Mouse (Mus musculus) midbrain, embryonic 16.5 days (tissue): ENCODE data around the gene Mpp4. TPM values are rescaled to one million over a fixed set of nuclear protein-coding genes. Genes with fewer than 3 reads are reported as not detected.

ENCODE experiments used
- ATAC-seq: fragments of 200-750 bp; cut with Nextera tagmentation; 2 replicates; pipeline ENCODE4 v1.8.0; 2017; ENCODE audit warnings: moderate TSS enrichment
- H3K27ac ChIP-seq: fragments of 300-500 bp; sonication (generic); 2 replicates; pipeline ENCODE4 v1.5.1; 2014; ENCODE audit warnings: mild to moderate bottlenecking, low read length, mixed read lengths
- H3K27me3 ChIP-seq: fragments of 300-500 bp; sonication (generic); 2 replicates; pipeline ENCODE4 v1.6.1; 2014; ENCODE audit warnings: low read depth, low read length, mixed read lengths; ENCODE audit not compliant: control insufficient read depth, insufficient read depth
- H3K36me3 ChIP-seq: fragments of 300-500 bp; sonication (generic); 2 replicates; pipeline ENCODE4 v1.6.1; 2014; ENCODE audit warnings: mild to moderate bottlenecking, low read length, moderate library complexity, mixed read lengths; ENCODE audit not compliant: control insufficient read depth, insufficient read depth
- H3K4me1 ChIP-seq: fragments of 300-500 bp; sonication (generic); 2 replicates; pipeline ENCODE4 v1.6.1; 2014; ENCODE audit warnings: mild to moderate bottlenecking, low read length, mixed read lengths; ENCODE audit not compliant: control insufficient read depth, insufficient read depth
- H3K4me2 ChIP-seq: fragments of 300-500 bp; sonication (generic); 2 replicates; pipeline ENCODE4 v1.6.1; 2014; ENCODE audit warnings: mild to moderate bottlenecking, low read length, mixed read lengths
- H3K4me3 ChIP-seq: fragments of 300-500 bp; sonication (generic); 2 replicates; pipeline ENCODE4 v1.5.1; 2014; ENCODE audit warnings: low read depth, mild to moderate bottlenecking, low read length, moderate library complexity, mixed read lengths
- H3K9ac ChIP-seq: fragments of 300-500 bp; sonication (generic); 2 replicates; pipeline ENCODE4 v1.6.1; 2014; ENCODE audit warnings: low read depth, low read length, mixed read lengths
- H3K9me3 ChIP-seq: fragments of 300-500 bp; sonication (generic); replicated peaks from 2 replicates; pipeline ENCODE4 v1.6.1; 2014; ENCODE audit warnings: mild to moderate bottlenecking, low read length, mixed read lengths; ENCODE audit not compliant: control insufficient read depth, poor library complexity, severe bottlenecking
- WGBS: fragments of 180-500 bp; shearing (Covaris S2); extraction: QIAGEN DNeasy Blood & Tissue Kit; methylation state at CpG from one replicate; pipeline ENCODE4 v1.1.7; 2014; 5-methylcytosine and 5-hydroxymethylcytosine counted together
- polyA plus RNA-seq: library from polyadenylated mRNA; unstranded; fragments of >200 nt; fragmentation: Nextera tagmentation; extraction: Ambion mirVana; gene quantifications from 2 replicates; pipeline ENCODE4 v1.2.1, GENCODE M21; 2015

Gene Mpp4
- polyA plus RNA-seq, 1 experiment from 2014 or later: 0.97 TPM

DNA sequence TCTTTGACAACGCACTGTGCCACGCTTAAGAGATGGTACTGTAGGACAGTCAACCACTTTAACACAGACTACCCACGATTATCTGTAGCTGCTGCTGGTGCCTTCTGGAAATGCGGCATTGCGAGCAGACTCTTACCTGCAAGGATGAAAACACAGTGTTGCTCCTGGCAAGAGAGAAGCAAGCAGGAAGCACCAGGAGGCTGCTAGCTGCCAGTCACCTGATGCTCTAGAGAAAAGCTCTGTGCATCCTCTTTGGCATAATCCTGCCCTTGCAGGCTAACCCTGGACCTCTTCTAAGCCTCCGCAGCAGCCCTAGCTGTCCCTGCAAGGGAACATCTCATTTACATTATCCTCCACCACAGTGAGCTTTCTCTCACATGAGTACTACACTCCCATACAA, 1.8 kb downstream of the Mpp4 start:
- 63% methylated on average over 6 of the region's 6 CpGs for WGBS
- Histone ChIP-seq H3K4me2 (no peak overlapping the region), H3K4me3 (no peak overlapping the region), H3K4me1 (no peaks in the 10 kb centered on the region), H3K27me3 (no peaks in the 10 kb centered on the region), H3K9me3 (no peaks in the 10 kb centered on the region), H3K27ac (no peak overlapping the region), H3K9ac (no peak overlapping the region), H3K36me3 (peaks cover 4% of the 10 kb centered on the region)
- ATAC-seq: no peak

DNA sequence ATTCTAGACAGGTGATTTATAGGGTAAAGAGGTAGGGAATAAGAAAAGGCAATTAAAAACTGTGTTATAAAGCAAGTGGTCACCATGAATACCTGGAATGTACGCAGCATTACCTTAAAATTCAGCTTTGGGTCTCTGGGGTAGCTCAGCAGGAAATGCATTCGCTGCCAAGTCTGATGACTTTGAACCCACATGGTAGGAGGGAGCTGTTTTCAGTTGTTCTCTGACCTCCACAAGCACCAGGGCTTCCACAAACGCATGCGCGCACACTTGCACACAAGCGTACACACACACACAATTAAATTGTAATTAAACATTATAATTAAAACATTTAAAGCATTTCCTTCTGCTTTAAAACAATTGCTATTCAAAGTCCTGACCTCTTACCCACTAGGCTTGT, 2.3 kb downstream of the Mpp4 start:
- Histone ChIP-seq H3K27ac (no peak overlapping the region), H3K4me3 (no peak overlapping the region), H3K27me3 (no peaks in the 10 kb centered on the region), H3K9ac (no peak overlapping the region), H3K36me3 (peaks cover 4% of the 10 kb centered on the region), H3K4me2 (no peak overlapping the region), H3K9me3 (no peaks in the 10 kb centered on the region), H3K4me1 (no peaks in the 10 kb centered on the region)
- ATAC-seq: no peak
- 86% methylated on average over 6 of the region's 6 CpGs for WGBS

DNA sequence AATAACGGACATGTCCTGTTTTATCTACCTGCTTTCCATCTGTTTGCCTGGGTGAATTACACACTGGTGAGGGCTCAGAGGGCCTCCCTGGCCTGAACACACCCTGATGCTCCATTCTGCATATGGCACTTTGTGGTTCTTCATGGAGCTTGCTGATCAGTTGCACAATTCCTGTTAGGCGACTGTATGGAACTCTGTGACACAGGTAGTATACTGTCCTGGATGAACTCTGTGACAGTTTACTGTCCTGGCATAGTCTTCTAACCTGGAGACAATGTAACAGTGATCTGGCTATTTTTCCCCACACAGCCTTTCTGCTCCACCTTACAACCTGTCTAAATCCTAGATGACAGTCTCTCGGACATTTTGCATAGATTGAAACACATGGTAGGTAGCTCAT, 4.1 kb downstream of the Mpp4 start:
- 89% methylated on average over 3 of the region's 3 CpGs for WGBS

DNA sequence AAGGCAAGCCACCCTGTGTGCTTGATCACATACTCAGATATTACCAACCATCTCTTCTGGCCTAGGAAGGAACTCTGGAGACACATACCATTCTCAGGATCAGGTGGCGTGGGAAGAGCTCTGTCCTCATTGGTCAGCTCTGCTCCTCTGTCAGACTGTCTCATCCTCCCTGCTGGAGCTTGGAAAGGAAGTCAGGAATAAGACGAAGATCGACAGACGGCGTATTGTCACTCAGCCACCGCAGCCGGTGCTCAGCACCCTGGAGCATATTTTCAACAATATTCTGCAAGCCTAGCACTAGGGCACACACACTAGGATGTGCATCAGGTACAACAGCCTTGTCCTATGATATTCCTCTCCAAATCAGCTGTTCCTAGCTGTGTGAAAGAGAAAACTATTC, 4.7 kb downstream of the Mpp4 start:
- 85% methylated on average over 7 of the region's 7 CpGs for WGBS
- ATAC-seq: no peak
- no peak overlapping the region for H3K4me2 ChIP-seq
- peaks cover 4% of the 10 kb centered on the region for H3K36me3 ChIP-seq
- H3K27ac ChIP-seq: no peak overlapping the region
- H3K4me3 ChIP-seq: no peak overlapping the region
- no peaks in the 10 kb centered on the region for H3K27me3 ChIP-seq
- no peaks in the 10 kb centered on the region for H3K4me1 ChIP-seq
- H3K9ac ChIP-seq: no peak overlapping the region
- H3K9me3 ChIP-seq: no peaks in the 10 kb centered on the region

More for the DNA sequence above, 4.1 kb downstream of the Mpp4 start:
- Histone ChIP-seq H3K9ac (no peak overlapping the region), H3K4me2 (no peak overlapping the region), H3K4me1 (no peaks in the 10 kb centered on the region), H3K27ac (no peak overlapping the region), H3K36me3 (peaks cover 4% of the 10 kb centered on the region), H3K27me3 (no peaks in the 10 kb centered on the region), H3K4me3 (no peak overlapping the region), H3K9me3 (no peaks in the 10 kb centered on the region)
- no peak for ATAC-seq

DNA sequence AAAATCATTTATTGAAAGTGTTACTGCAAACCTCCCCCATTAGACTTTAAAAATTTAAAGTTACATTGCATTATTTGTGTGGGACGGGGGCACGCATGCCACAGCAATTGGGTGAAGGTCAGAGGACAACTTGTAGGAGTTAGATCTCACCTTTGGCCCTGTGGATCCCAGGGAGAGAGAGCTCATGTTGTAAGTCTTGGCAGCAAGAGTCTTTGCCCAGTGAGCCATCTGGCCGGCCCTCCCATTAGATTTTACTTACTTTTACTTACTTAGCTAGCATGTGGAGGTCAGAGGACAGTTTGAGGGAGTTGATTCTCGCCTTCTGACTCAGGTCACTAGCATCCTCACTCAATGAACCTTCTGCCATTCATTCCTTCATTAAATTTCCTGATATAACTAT, 5.3 kb downstream of the Mpp4 start:
- WGBS: 91% methylated on average over 4 of the region's 4 CpGs
- no peak overlapping the region for H3K9ac ChIP-seq
- no peak overlapping the region for H3K4me3 ChIP-seq
- peaks cover under 1% of the 10 kb centered on the region; the same call in 1 of the 2 replicates for H3K36me3 ChIP-seq
- no peaks in the 10 kb centered on the region for H3K27me3 ChIP-seq
- no peaks in the 10 kb centered on the region for H3K9me3 ChIP-seq
- no peak overlapping the region for H3K27ac ChIP-seq
- H3K4me2 ChIP-seq: no peak overlapping the region
- no peaks in the 10 kb centered on the region for H3K4me1 ChIP-seq
- no peak for ATAC-seq

DNA sequence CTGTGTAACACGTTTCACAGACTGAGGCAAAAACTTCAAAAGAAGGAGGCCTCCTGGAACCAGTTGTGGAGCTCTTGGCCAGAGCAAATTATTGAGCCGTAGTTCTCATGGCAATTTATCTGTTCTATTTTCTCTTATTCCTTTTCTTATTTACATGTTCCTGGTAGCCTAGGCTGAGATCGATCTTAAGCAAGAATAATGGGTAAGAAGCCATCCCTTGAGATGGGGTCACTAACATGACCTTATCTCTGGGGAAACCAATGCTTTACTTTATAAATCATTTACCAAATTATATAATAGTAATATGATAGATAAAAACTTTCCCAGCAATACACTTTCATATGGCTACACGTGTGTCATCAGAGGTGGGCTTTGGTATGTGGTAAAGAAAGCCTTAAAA, 10.8 kb downstream of the Mpp4 start:
- Histone ChIP-seq H3K27me3 (no peaks in the 10 kb centered on the region), H3K4me1 (no peaks in the 10 kb centered on the region), H3K9me3 (no peaks in the 10 kb centered on the region), H3K4me2 (no peak overlapping the region), H3K9ac (no peak overlapping the region), H3K36me3 (no peaks in the 10 kb centered on the region), H3K4me3 (no peak overlapping the region), H3K27ac (no peak overlapping the region)
- no peak for ATAC-seq
- 71% methylated on average over 4 of the region's 4 CpGs for WGBS

DNA sequence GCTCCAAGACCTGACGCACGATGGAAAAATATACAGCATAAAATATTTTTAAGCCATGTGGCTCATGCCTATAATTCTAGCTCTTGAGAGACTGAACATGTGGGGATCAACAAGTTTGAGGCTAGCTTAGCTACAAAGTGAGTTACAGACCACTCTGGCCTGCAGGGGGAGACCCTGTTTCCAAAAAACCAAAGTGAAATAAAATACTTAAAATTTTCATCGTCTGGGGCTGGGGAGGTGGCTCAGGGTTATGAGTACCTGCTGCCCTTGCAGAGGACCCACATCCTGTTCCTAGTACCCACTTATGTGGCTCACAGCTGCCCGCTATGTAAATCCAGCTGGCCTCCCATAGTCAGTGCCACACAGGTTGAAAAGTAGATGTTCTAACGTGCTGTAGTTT, 12.6 kb downstream of the Mpp4 start:
- Histone ChIP-seq H3K27me3 (no peaks in the 10 kb centered on the region), H3K9ac (no peak overlapping the region), H3K9me3 (no peaks in the 10 kb centered on the region), H3K4me1 (no peaks in the 10 kb centered on the region), H3K4me3 (no peak overlapping the region), H3K4me2 (no peak overlapping the region), H3K27ac (no peak overlapping the region), H3K36me3 (no peaks in the 10 kb centered on the region)
- 77% methylated on average over 5 of the region's 5 CpGs for WGBS
- no peak for ATAC-seq

DNA sequence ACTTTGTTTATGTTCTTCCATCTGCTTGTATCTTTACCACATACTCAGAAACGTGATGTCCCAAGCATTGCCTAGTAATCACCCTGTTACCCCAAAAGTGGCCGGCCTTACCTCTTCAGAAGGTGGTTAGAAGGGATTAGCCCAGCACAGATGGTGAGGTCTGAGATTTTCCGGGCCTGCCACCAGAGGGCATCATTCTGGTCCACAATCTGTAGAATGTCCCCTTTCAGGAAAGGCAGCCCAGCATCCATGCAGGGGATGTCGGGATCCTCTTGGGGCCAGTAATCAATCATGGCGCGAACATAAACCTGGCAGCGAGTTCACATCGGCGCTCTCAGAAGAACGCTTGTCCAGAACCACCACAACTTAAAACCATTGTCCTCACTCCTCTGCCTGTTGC, 18.6 kb downstream of the Mpp4 start:
- Histone ChIP-seq H3K9ac (no peak overlapping the region), H3K9me3 (no peaks in the 10 kb centered on the region), H3K36me3 (no peaks in the 10 kb centered on the region), H3K4me2 (no peak overlapping the region), H3K4me3 (no peak overlapping the region), H3K4me1 (no peaks in the 10 kb centered on the region), H3K27me3 (no peaks in the 10 kb centered on the region), H3K27ac (no peak overlapping the region)
- 79% methylated on average over 10 of the region's 10 CpGs for WGBS
- no peak for ATAC-seq

DNA sequence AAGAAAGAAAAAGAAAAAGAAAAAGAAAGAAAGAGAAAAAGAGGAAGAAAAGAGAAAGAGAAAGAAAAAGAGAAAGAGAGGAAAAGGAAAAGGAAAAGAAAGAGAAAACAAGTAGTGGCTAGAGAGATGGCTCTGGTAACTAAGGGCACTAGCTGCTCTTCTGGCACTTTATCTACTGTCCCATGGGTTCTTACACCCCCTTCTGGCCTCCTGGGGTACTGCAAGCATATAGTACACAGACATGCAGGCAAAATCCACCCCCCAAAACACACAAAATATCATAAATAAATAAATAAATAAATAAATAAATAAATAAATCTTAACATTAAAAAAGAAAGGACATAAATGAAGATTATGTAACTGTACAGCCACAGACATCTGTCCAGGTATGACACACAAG, 20.4 kb downstream of the Mpp4 start:
- no peak for ATAC-seq
- Histone ChIP-seq H3K27ac (no peak overlapping the region), H3K4me2 (no peak overlapping the region), H3K9me3 (no peaks in the 10 kb centered on the region), H3K9ac (no peak overlapping the region), H3K4me3 (no peak overlapping the region), H3K27me3 (no peaks in the 10 kb centered on the region), H3K36me3 (no peaks in the 10 kb centered on the region), H3K4me1 (no peaks in the 10 kb centered on the region)

DNA sequence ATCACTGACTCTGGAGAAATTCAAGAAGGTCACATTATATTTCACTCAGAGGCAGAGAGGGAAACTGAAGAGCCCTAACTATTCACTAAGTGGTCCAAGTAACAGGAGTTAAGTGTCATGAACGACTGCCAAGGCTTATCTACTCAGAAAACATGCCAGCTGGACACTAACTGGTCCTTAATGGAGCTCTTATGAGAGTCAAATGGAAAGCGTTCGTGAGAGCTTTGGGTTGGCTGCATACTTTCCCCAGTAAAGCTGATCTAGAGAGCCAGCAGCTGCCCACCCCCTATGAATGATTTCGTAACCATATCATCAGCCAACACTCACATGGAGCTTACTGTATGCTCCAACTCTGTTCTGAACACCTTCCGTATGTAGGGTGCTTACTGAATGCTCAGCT, 28.8 kb downstream of the Mpp4 start:
- WGBS: 71% methylated on average over 5 of the region's 5 CpGs
- no peak for ATAC-seq

More for the DNA sequence above, 28.8 kb downstream of the Mpp4 start:
- no peaks in the 10 kb centered on the region for H3K4me1 ChIP-seq
- no peaks in the 10 kb centered on the region for H3K36me3 ChIP-seq
- H3K4me2 ChIP-seq: no peak overlapping the region
- no peaks in the 10 kb centered on the region for H3K27me3 ChIP-seq
- no peak overlapping the region for H3K4me3 ChIP-seq
- no peaks in the 10 kb centered on the region for H3K9me3 ChIP-seq
- no peak overlapping the region for H3K27ac ChIP-seq
- H3K9ac ChIP-seq: no peak overlapping the region
